8 mouse cellular contexts compared by ENCODE assay signal in genomic region chr5:116409689-116410590, GRCm38 (mm10). TPM values are rescaled to one million over a fixed set of nuclear protein-coding genes. Genes with fewer than 3 reads are reported as not detected.
A peak's percentile ranks its signal among the peaks of the same experiment; 100 is the strongest.
DNase-seq lines count a peak whose midpoint lies in the region.
"Had no signal": no experiment of that assay in that cellular context is flagged by ENCODE, and none has a peak within 500 bp of the region (broad histone marks: within the 10 kb centered on the region; RNA-seq: fewer than 3 reads in every experiment).

No protein-coding gene starts in this region.

- H3K4me3 ChIP-seq in hindbrain, embryonic 10.5 days: peak overlapping the region; percentile 32
- H3K4me3 ChIP-seq: liver, embryonic 13.5 days had no signal

- no peaks in the 10 kb centered on the region for H3K9me3 ChIP-seq in hindbrain, embryonic 10.5 days
- H3K9me3 ChIP-seq: liver, embryonic 13.5 days had no signal

- peak; percentile 13 for DNase-seq in kidney, adult 9 months
- DNase-seq in kidney, adult 11 months: no peak
- DNase-seq in ZHBTc4 (ENCODE audit: low read depth, low spot score): peak; percentile 94
- DNase-seq in hindbrain, embryonic 10.5 days (ENCODE audit: low spot score): peak; percentile 32
- DNase-seq in lung, postnatal 36 days: peak; percentile 73
- no peak for DNase-seq in B cell, adult 2 months
- no peak for DNase-seq in adrenal gland, postnatal 36 days
- DNase-seq: liver, embryonic 13.5 days had no signal

- peak overlapping the region; percentile 69 for H3K27ac ChIP-seq in hindbrain, embryonic 10.5 days
- H3K27ac ChIP-seq: liver, embryonic 13.5 days had no signal

- no peaks in the 10 kb centered on the region for H3K27me3 ChIP-seq in hindbrain, embryonic 10.5 days (ENCODE audit: insufficient read depth, poor library complexity, severe bottlenecking)
- H3K27me3 ChIP-seq: liver, embryonic 13.5 days had no signal

- 3% methylated on average over 16 of the region's 16 CpGs for WGBS in hindbrain, embryonic 10.5 days

- H3K36me3 ChIP-seq in hindbrain, embryonic 10.5 days: no peaks in the 10 kb centered on the region
- H3K36me3 ChIP-seq: liver, embryonic 13.5 days had no signal

- peaks cover 49% of the 10 kb centered on the region for H3K4me1 ChIP-seq in hindbrain, embryonic 10.5 days (replicated peaks)

RNA-seq across cellular contexts. Expression of gene Hspb8, which starts 12.7 kb away (rescaled TPM):
- 7.3 and 9.7 TPM in 2 replicates for polyA plus RNA-seq in hindbrain, embryonic 10.5 days (2016; fragmentation: Nextera tagmentation; extraction: Ambion mirVana)
- 100 to 1,000 TPM; 106 to 228 TPM for total RNA-seq in adrenal gland, postnatal 36 days (2021)

Comparison
In these comparisons a context has a peak if more than half of its experiments do, and no peak if none do; other contexts are left out.
1. DNase-seq: peak in kidney, adult 9 months (single experiment), ZHBTc4 (single experiment), hindbrain, embryonic 10.5 days (single experiment) and lung, postnatal 36 days (single experiment); none in kidney, adult 11 months (single experiment), B cell, adult 2 months (0 of 2) and adrenal gland, postnatal 36 days (0 of 2).